Mouse (Mus musculus) hematopoietic stem cell, adult 5-6 weeks (primary cell): ENCODE measurements around the gene Ift88. TPM values are rescaled to one million over a fixed set of nuclear protein-coding genes. Genes with fewer than 3 reads are reported as not detected.

Experiments used
- ATAC-seq, 2 experiments: fragments of 125-278 bp in 1 of 2; replicated peaks in 1 of 2; 2 replicates each; pipeline ENCODE4 v1.8.0; 2016 to 2017; ENCODE audit warnings: inconsistent platforms in 2 of 2, mild to moderate bottlenecking in 2 of 2, moderate number of reproducible peaks in 2 of 2, low read depth in 1 of 2, moderate TSS enrichment in 1 of 2; ENCODE audit not compliant: low FRiP score in 2 of 2, poor library complexity in 2 of 2, severe bottlenecking in 2 of 2, insufficient read depth in 1 of 2, low TSS enrichment in 1 of 2
- total RNA-seq: library from RNA; stranded (forward); fragments of 172-1452, 232-1000 nt; gene quantifications from 2 replicates; pipeline ENCODE4 v1.2.3, GENCODE M21; 2017

Ift88 gene
- total RNA-seq, 1 experiment from 2014 or later, result 14.3 TPM

DNA sequence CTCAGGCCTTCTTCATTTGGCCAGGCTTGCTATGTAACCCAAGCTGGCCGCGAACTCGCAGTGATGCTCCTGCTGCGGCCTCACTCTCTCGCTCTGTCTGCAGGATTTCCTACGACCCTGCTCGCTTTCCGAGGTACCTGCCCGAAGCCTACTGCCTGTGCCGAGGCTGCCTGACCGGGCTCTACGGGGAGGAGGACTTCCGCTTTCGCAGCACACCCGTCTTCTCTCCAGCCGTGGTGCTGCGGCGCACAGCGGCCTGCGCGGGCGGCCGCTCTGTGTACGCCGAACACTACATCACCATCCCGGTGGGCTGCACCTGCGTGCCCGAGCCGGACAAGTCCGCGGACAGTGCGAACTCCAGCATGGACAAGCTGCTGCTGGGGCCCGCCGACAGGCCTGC is 118.4 kb downstream of the Ift88 start:
- peak in 1 of 2 experiments; percentile 34; a peak in 2 of 4 replicates for ATAC-seq

DNA sequence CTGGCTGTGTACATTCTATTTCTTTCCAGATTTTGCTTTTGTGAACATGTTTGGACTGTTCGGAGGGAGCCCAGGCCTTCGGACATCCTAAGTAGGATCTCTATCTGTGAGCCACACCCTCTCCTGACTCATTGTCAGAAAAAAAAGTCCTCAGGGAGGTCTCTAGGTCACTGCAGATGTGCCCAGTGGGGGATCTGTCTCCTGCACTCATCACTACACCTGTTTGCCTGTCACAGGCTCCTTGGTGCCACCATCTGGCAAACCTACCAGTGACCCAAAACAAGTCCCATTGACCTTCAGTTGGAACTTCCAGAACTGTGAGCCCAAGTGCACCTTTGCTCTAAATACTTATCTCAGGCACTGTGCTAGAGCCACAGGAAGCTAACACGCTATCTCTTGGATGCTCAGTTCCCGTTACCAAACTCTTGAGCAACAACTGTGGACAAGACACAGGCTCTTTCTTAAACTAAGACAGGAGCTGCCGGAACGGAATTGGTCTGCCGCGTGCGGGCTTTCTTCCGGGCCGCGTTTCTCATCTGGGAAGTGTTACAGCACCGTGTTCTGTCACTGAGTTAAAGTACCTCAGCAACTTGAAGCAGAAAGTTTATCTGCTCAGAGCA is 119.7 kb downstream of the Ift88 start:
- peak in 1 of 2 experiments; percentile 29; a peak in 1 of 4 replicates for ATAC-seq

DNA sequence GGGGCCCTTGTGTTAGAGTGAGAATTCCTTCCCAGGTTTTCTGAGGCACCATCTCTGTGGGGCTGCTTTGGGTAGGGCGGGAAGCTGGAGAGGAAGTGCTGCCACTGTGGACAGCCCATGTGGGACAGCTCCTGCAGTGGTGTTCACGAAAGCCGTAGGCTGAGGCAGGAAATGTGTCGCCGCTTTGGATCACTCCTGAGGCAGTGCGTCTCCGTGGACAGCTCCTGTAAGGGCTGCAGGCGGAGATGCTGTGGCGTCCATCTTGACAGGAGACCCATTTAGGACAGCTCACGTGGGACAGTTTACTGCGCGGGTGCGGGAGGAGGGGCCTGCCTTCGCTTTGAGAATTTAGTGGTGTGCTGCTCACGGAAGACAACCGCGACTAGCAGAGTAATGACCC is 121.7 kb downstream of the Ift88 start:
- no peak for ATAC-seq

DNA sequence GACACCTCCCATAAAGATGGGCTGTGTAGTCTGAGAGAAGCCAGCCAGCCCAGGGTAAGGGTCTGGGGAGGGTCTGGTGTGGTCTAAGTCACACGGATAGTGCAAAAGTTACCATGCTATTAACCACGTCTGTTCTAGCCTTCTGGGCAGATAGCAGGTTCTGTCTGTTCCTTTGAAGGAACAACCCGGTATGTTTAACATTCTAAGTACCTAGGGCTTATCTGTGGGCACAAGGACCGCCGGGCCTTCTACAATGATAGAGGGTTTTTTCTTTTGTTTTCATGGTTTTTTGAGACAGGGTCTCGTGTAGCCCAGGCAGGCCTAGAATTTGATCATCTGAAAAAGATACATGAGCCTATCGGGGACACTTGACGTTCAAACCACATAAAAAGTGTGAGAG is 122.3 kb downstream of the Ift88 start:
- no peak for ATAC-seq

DNA sequence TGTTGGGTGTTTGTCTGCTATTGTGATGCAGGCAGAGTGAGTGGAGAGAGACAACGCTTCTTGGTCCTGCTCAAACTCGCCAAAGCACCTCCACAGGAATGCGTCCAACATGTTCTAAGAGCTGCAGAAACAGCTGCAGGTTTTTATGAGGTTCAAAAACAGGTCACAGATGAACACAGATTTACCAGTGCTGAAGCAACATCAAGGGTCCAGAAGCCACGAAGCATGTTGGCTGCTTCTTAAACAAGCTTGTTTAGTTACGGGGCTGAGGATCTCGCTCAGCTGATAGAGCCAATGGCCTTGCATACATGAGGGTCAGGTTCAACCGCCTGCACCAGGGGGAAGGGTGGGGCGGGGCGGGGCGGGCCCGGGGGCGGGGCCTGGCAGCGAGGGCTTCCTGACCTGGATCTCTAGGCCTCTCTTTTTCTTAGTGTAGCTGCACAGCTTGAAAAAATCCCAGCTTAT is 122.7 kb downstream of the Ift88 start:
- no peak for ATAC-seq

DNA sequence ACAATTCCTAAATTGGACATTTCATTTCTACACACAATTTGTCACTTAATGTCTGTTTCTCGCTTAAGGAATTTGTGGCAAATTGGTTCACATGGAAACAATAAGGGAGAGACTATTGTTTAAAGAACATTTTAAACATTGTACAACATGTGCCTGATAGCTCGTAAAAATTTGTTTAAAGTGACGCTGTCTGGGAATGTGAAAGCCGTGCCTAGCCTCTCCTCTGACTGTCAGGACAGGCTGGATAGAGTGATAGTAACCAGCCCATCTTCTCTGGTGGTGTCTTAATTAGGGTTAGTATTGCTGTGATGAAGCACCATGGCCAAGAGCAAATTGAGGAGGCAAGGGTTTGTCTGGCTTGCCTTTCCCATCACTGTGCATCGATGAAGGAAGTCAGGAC is 123.2 kb downstream of the Ift88 start:
- no peak for ATAC-seq

DNA sequence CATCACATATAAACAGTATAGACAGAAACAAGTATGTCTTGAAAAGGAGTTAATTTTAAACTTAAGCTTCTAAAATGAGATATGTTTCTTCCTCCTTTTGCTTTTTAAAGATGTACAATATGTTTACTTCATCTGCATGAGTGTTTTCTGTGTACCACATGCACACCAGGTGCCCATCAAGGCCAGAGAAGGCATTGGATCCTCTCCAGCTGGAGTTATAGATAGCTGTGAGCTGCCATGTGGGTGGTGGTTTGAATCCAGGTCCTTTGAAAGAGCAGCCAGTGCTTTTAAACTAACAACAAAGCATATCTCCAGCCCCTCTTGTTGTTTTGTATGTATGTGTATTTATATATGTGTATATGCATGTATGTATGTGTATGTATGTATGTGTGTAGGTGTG is 129.1 kb downstream of the Ift88 start:
- ATAC-seq, result no peak

DNA sequence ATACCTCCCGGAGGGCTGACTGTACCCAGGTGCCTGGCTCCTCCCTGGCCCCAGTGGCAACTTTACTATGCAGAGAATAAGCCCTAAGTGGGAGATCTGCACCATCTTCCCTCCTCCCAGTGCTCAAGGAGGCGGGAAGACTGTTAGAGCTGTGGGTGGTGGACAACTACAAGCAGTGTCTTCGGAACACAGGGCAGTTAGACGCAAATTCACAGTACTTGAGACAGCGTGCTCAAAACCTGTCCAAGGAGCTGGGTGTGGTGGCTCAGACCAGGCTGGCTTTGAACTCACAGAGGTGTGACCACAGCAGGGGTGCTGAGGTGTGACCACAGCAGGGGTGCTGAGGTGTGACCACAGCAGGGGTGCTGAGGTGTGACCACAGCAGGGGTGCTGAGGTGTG is 130.6 kb downstream of the Ift88 start:
- no peak for ATAC-seq

DNA sequence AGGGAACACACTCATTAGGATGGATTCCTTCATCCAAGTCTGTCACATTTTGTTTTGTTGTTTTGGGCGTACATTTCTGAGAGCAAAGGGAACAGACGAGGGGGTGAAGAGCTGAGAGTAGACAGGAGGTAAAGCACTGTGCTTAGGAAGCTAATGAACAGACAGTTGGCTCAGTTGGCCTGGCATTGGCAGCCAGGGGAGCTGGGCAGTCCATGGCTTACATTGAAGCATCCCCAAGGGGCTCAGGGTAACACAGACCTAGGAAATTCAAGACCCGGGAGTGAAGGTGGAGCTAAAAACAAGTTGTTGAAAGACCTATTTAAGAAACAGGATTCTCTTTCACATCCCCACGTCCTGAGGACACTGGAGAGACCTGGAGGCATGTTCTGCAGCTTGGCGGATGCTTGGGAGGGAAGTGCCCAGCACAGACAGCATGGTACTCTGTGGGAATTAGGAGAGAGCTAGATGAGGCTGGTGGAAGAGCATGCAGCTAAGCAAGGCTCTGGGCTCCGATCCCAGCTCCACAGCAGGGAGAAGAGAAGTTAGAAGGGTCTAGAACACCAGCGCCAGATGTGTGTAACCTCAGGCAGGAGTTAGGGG is 131.7 kb downstream of the Ift88 start:
- ATAC-seq, result no peak

DNA sequence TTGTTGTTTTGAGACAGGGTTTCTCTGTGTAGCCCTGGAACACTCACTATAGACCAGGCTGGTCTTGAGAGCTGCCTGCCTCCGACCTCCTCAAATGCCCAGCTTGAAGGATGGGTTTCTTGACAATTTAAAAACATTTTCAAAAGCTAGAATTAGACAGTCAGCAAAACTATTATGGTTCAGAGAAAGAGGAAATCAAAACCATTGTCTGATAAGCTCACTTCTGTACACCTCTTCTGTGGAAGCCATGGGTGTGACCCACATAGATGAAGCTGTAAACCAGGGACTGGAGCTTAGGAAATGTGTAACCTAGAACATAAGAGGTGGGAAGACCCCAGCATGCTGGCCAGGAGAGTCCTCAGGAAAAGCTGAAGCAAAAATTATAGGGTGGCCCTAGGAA is 133.1 kb downstream of the Ift88 start:
- ATAC-seq, result no peak

DNA sequence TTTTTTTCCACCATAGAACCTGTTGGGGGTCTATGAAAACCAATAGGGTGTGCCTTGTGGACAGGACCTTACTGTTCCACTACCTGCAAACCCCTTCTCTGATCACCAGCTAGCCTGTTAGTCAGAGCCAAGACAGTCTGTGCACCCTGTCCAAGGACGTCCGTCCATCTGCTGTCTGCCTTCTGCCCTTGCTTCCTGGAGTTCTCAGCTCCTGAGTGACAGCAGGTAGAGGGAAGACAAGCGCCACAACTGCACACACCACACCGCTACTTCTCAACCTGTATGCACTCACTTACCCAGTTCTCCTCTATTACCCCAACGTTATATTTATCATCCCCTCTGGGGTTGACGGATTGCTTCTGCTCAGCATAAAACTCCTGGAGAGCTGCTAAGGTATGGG is 141.8 kb downstream of the Ift88 start:
- no peak for ATAC-seq

Other genes with a start within 250 kb of the Ift88 start
- 17.1 and 25.3 TPM in 2 replicates for gene Cryl1, start 25.5 kb upstream of the Ift88 start, total RNA-seq
- gene Il17d, start 100.7 kb downstream of the Ift88 start, total RNA-seq, result not detected in 2 replicates
- 13.3 and 19.6 TPM in 2 replicates for gene Eef1akmt1, start 147.6 kb downstream of the Ift88 start, total RNA-seq
- gene Xpo4, start 241.4 kb downstream of the Ift88 start, total RNA-seq, result 38.5 and 39.5 TPM in 2 replicates